Mouse (Mus musculus): ENCODE results near the gene Hmgb3. TPM values are rescaled to one million over a fixed set of nuclear protein-coding genes. Genes with fewer than 3 reads are reported as not detected.
A peak's percentile ranks its signal among the peaks of the same experiment; 100 is the strongest.

Gene Hmgb3
- polyA plus RNA-seq, 1 experiment: 134 TPM

DNA sequence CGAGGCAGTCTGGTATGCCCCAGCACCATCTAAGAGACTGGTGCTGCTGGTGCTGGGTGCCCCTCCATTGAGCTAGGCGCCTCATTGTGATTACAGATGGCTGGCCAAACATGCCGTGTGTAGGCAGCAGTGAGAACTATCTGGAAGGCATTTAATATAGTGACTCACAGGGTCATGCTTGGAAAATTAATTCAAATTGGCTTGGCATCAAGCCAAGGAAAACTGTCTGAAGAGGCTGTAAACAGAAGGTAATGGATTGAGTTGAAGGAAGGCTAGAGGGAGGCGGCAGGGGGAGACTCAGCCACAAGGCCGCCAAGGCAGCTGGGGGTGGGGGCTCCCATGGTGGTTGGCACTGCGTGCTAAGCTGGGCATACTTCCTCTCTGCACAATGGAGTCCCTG is 27.1 kb upstream of the Hmgb3 start:
- Histone ChIP-seq H3K4me1 (ENCODE audit: control insufficient read depth, insufficient read depth, low read length) (no peaks in the 10 kb centered on the region), H3K27ac (ENCODE audit: control insufficient read depth, insufficient read depth, low read depth, low read length, poor library complexity) (no peak overlapping the region), H3K4me3 (replicated peaks; ENCODE audit: control insufficient read depth, low read depth, low read length) (no peak overlapping the region)
- TF ChIP-seq CTCF (IDR thresholded peaks at IDR 0.05; ENCODE audit: control insufficient read depth, insufficient read depth, low read length): no peak
- 54% methylated on average over 6 of the region's 6 CpGs for WGBS

DNA sequence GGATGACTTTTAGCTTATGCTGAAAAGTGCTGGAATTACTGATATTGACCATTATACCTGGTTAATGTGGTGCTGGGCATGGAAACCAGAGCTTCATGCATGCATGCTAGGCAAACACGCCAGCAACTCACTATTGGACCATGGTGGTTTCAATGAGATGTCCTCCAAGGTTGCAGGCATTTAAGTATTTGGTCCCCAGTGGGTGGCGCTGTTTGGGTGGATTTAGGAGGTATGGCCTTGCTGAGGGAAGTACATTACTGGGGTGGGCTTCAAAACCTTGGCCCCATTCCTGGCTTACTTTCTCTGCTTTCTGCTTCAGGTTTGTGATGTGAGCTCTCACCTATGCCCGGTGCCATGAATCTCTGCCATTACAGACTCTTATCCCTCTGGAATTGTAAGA is 23.1 kb upstream of the Hmgb3 start:
- Histone ChIP-seq H3K4me3 (replicated peaks; ENCODE audit: control insufficient read depth, low read depth, low read length) (no peak overlapping the region), H3K4me1 (ENCODE audit: control insufficient read depth, insufficient read depth, low read length) (no peaks in the 10 kb centered on the region), H3K27ac (ENCODE audit: control insufficient read depth, insufficient read depth, low read depth, low read length, poor library complexity) (no peak overlapping the region)
- TF ChIP-seq POLR2A (IDR thresholded peaks at IDR 0.05; ENCODE audit: borderline replicate concordance, control insufficient read depth, low read depth, low read length) (no peak), CTCF (IDR thresholded peaks at IDR 0.05; ENCODE audit: control insufficient read depth, insufficient read depth, low read length) (peak; percentile 9; the same call in 1 of the 2 replicates)
- 69% methylated on average over 3 of the region's 3 CpGs for WGBS

DNA sequence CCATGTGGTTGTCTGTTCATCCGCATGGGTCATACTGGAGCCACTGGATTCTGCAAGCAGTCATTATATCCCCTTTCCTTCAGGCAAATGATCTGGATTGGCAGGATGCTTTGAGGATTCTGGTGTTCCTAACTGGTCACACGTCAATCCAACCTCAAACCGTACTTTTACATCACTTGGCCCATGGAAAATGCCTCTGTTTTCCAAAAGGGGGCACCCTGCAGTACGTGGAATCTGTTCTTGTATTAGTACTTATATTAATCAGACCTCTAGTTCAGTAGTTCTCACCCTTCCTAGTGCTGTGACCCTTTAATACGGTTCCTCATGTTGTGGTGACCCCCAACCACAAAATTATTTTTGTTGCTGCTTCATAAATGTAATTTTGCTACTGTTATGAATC is 21.6 kb upstream of the Hmgb3 start:
- TF ChIP-seq POLR2A (IDR thresholded peaks at IDR 0.05; ENCODE audit: borderline replicate concordance, control insufficient read depth, low read depth, low read length) (no peak), CTCF (IDR thresholded peaks at IDR 0.05; ENCODE audit: control insufficient read depth, insufficient read depth, low read length) (no peak)
- Histone ChIP-seq H3K4me1 (ENCODE audit: control insufficient read depth, insufficient read depth, low read length) (no peaks in the 10 kb centered on the region), H3K4me3 (replicated peaks; ENCODE audit: control insufficient read depth, low read depth, low read length) (no peak overlapping the region), H3K27ac (ENCODE audit: control insufficient read depth, insufficient read depth, low read depth, low read length, poor library complexity) (no peak overlapping the region)
- 41% methylated on average over 5 of the region's 5 CpGs for WGBS

DNA sequence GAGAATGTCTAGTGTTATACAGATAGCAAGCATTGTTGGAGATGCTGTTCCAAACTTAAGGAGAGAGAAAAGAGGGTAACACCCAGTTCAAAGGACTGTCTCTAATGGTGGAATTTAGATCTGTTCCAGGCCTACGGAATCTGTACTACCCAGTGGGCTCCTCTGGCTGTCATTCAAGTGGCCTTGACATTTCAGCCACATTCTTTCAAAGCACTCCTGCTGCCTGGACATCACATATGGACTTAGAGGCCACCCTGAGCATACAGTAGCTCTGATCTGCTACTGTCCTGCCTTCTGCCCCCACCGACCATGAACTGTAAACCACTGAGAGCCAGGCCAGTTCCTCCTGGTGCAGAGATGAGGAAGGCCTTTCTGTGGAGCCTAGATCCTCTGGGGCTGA is 17.9 kb upstream of the Hmgb3 start:
- no peak for TF ChIP-seq POLR2A (IDR thresholded peaks at IDR 0.05; ENCODE audit: borderline replicate concordance, control insufficient read depth, low read depth, low read length)
- no peak for TF ChIP-seq CTCF (IDR thresholded peaks at IDR 0.05; ENCODE audit: control insufficient read depth, insufficient read depth, low read length)
- Histone ChIP-seq H3K4me1 (ENCODE audit: control insufficient read depth, insufficient read depth, low read length) (no peaks in the 10 kb centered on the region), H3K27ac (ENCODE audit: control insufficient read depth, insufficient read depth, low read depth, low read length, poor library complexity) (no peak overlapping the region), H3K4me3 (replicated peaks; ENCODE audit: control insufficient read depth, low read depth, low read length) (no peak overlapping the region)
- WGBS: 66% methylated on average over 2 of the region's 2 CpGs

DNA sequence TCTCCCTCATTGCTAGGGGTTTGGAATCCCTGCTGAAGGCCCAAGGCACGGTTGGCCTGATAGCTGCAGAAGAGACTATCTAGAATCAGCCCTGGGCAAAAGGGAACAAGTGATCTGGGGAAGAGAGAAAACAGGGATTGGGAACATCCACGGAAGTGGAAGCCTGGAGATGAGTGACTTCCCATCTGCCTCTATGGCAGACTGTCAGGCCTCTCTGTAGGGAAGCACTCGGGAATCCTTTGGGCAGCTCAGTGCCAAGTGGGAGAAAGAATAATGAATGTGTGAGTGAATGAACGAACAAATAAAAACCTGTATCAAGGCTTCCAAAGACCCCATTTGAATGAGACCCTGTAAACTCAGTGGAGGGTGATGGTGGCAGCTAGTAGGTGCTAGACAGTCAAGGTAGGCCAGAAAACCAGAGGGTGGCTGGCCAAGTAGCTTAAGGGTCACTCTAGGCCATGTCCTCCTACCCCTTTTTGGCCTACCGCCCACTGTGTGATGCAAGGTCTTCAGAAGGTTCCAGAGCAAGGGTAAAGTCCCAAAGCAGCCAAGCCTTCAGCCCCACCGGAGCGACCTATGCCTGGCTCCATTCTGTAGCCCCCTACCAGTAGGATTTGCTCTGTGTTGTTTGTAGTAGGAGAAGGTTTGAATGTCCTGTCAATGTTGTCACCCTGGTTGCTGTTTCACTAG is 14.8 kb upstream of the Hmgb3 start:
- 79% methylated on average over 7 of the region's 7 CpGs for WGBS
- TF ChIP-seq POLR2A (IDR thresholded peaks at IDR 0.05; ENCODE audit: borderline replicate concordance, control insufficient read depth, low read depth, low read length): no peak
- TF ChIP-seq CTCF (IDR thresholded peaks at IDR 0.05; ENCODE audit: control insufficient read depth, insufficient read depth, low read length): no peak
- H3K4me3 ChIP-seq (replicated peaks; ENCODE audit: control insufficient read depth, low read depth, low read length): no peak overlapping the region
- no peaks in the 10 kb centered on the region; the same call in 1 of the 2 replicates for H3K4me1 ChIP-seq (ENCODE audit: control insufficient read depth, insufficient read depth, low read length)
- H3K27ac ChIP-seq (ENCODE audit: control insufficient read depth, insufficient read depth, low read depth, low read length, poor library complexity): no peak overlapping the region

DNA sequence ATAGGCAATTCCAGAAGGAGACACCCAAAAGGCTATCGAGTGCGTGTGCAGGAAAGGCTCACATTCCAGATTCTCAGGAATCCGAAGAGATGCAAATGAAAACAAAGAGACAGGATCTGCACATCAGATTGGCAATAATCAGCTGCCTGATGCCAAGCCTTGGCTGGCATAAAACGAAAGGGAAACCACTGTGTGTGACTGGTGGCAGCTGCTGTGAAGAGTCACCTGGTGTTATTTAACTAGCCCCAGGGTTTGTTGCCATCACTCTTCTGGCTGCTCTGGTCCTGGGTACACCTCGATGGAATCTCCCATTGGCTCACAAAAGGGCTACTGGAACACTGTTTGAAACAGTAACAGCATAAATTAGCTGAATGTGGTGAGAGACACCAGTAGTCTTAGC is 11.0 kb upstream of the Hmgb3 start:
- 45% methylated on average over 5 of the region's 5 CpGs for WGBS
- H3K4me3 ChIP-seq (replicated peaks; ENCODE audit: control insufficient read depth, low read depth, low read length): no peak overlapping the region
- no peaks in the 10 kb centered on the region; the same call in 1 of the 2 replicates for H3K4me1 ChIP-seq (ENCODE audit: control insufficient read depth, insufficient read depth, low read length)
- TF ChIP-seq POLR2A (IDR thresholded peaks at IDR 0.05; ENCODE audit: borderline replicate concordance, control insufficient read depth, low read depth, low read length): no peak
- TF ChIP-seq CTCF (IDR thresholded peaks at IDR 0.05; ENCODE audit: control insufficient read depth, insufficient read depth, low read length): no peak
- H3K27ac ChIP-seq (ENCODE audit: control insufficient read depth, insufficient read depth, low read depth, low read length, poor library complexity): no peak overlapping the region

DNA sequence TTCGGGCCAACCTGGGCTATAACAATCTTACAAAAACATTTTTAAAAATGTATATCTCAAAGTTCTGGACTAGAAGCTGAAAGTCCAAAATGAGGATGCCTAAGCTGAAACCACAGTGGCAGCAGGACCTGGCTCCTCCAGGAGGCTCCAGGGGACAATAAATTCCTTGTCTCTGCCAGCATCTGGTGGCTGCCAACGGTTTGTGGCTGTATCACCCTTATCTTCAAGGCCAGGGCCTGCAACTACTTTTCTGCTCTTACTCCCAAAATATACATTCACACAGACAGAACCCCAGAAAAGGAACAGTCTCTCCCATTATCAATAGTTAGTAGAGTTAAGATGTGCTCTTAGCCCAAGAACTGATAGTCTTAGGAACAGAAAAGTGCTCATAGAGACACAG is 10.6 kb upstream of the Hmgb3 start:
- WGBS: 39% methylated on average over 2 of the region's 2 CpGs
- Histone ChIP-seq H3K4me3 (replicated peaks; ENCODE audit: control insufficient read depth, low read depth, low read length) (no peak overlapping the region), H3K27ac (ENCODE audit: control insufficient read depth, insufficient read depth, low read depth, low read length, poor library complexity) (peak overlapping the region; percentile 48; the same call in 1 of the 2 replicates), H3K4me1 (ENCODE audit: control insufficient read depth, insufficient read depth, low read length) (no peaks in the 10 kb centered on the region; the same call in 1 of the 2 replicates)
- no peak for TF ChIP-seq POLR2A (IDR thresholded peaks at IDR 0.05; ENCODE audit: borderline replicate concordance, control insufficient read depth, low read depth, low read length)
- no peak for TF ChIP-seq CTCF (IDR thresholded peaks at IDR 0.05; ENCODE audit: control insufficient read depth, insufficient read depth, low read length)

DNA sequence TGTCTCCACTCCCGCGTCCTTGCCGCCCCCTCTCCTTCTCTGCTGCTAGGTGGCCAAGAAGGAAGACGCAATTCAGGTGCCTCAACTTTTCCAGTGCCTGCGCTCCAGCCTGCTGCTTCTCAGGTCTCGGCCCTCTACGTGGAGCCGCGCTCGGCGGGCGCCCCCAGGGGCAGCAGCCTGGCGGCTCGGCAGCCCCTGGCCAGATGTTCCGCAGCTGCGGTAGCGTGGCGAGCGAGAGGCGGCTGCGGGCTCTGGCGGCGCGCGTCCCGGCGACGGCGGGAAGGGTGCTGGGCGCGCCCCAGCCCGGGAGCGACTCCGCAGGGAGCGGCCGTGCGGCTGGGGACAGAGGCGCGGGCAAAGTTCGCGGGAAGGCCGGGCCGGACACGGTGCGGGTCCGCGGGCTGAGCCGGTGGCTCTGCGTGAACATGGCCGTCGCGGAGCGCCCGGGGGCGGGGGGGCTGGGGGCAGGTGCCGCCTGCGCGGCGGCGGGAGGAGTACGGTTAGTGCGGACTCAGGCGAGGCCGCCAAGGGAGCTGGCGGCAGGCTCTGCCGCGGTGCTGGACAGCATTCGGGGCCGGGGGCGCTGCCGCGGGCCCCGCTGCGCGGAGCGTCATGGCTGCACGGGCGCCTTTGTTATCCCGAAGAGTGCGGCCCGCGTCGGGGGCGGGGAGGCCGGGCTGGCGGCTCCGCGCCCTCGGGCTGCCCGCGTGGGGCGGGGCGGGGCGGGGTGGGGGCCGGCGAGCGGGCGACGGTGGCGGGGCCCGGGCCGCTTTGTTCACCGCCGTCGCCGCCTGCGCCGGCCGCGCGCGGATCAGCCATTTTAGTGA is 610 bp downstream of the Hmgb3 start:
- no peak for TF ChIP-seq CTCF (IDR thresholded peaks at IDR 0.05; ENCODE audit: control insufficient read depth, insufficient read depth, low read length)
- TF ChIP-seq POLR2A (IDR thresholded peaks at IDR 0.05; ENCODE audit: borderline replicate concordance, control insufficient read depth, low read depth, low read length): no peak
- Histone ChIP-seq H3K4me3 (replicated peaks; ENCODE audit: control insufficient read depth, low read depth, low read length) (peak overlapping the region; percentile 79), H3K4me1 (ENCODE audit: control insufficient read depth, insufficient read depth, low read length) (no peaks in the 10 kb centered on the region), H3K27ac (ENCODE audit: control insufficient read depth, insufficient read depth, low read depth, low read length, poor library complexity) (peak overlapping the region; percentile 89)
- 29% methylated on average over 92 of the region's 112 CpGs for WGBS
